Mouse (Mus musculus) olfactory bulb, adult 2 months (tissue): ENCODE measurements around the gene Clec12b. TPM values are rescaled to one million over a fixed set of nuclear protein-coding genes. Genes with fewer than 3 reads are reported as not detected.

ENCODE experiments used
- H3K27ac ChIP-seq: fragments of 200-500 bp; 2 replicates; pipeline ENCODE4 v1.5.1; 2012; ENCODE audit warnings: low read depth, low read length; ENCODE audit not compliant: insufficient read depth
- H3K4me1 ChIP-seq: fragments of 200-500 bp; 2 replicates; pipeline ENCODE4 v1.6.1; 2012; ENCODE audit warnings: low read length; ENCODE audit not compliant: control insufficient read depth, insufficient read depth
- H3K4me3 ChIP-seq: fragments of 200-500 bp; 2 replicates; pipeline ENCODE4 v1.5.1; 2012; ENCODE audit warnings: mild to moderate bottlenecking, low read depth, low read length, moderate library complexity; ENCODE audit not compliant: insufficient read depth
- CTCF ChIP-seq: fragments of 200-500 bp; IDR thresholded peaks from 2 replicates; pipeline ENCODE4 v1.5.1; 2012; ENCODE audit warnings: low read depth, mild to moderate bottlenecking, low read length, moderate library complexity; ENCODE audit not compliant: insufficient read depth
- POLR2A ChIP-seq: fragments of 200-500 bp; IDR thresholded peaks from 2 replicates; pipeline ENCODE4 v1.6.1; 2012; ENCODE audit warnings: mild to moderate bottlenecking, low read depth, low read length, moderate library complexity; ENCODE audit not compliant: insufficient read depth
- WGBS: fragments of 180-500 bp; shearing (Covaris S2); methylation state at CpG from one replicate; pipeline ENCODE4 v1.1.7; 2018; 5-methylcytosine and 5-hydroxymethylcytosine counted together
- polyA plus RNA-seq: library from polyadenylated mRNA; stranded (reverse); fragments of >200 nt; gene quantifications from 2 replicates; pipeline ENCODE4 v1.2.4, GENCODE M21; 2012; ENCODE audit warnings: low replicate concordance; ENCODE audit not compliant: missing spikeins, insufficient read depth, insufficient read length

The Clec12b gene
- not detected in 2 replicates for polyA plus RNA-seq

DNA sequence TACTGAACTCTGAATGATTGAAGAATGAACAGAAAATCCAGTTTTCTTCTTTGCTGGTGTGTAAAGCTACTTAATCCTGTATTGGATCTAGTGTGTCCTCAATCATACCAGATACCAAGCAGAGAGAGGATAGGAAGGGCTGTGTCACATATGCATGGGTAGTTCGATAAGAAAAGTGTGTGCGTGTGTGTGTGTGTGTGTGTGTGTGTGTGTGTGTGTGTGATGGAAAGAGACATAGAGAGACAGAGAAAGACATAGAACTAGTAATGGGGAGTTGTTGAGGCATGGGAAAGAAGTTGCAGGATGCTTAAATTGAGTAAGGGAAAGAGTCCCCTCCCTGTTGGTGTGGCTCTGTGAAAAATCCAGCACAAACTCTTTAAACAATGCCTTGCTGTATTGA, at the start of gene Clec12b:
TSS of gene Clec12b (minus strand) at position 101 of the 400 bp plus-strand sequence.
- TF ChIP-seq POLR2A (no peak), CTCF (no peak)
- WGBS, result 82% methylated on average over 2 of the region's 2 CpGs
- Histone ChIP-seq H3K27ac (no peak within 1 kb of the TSS), H3K4me1 (no peaks in the 10 kb centered on the region), H3K4me3 (no peak within 1 kb of the TSS)

DNA sequence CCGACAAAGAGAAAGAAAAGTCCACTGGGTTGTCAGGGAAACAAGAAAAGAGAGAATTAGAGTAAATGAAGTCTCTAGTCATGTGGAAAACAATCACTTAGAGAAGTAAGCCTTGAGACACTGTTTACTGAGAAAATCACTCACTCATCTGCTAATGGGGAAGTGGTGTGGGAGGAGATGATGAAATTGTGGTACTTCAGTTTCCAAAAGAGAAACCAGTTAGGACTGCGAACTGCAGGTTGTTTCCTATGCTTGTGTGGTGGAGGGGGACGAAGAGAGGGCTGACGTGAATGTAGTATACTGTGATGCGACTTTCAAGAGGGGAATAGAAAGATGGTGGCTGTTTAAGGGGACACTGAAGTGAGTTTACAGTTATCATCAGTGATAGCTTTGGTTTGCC, 48.6 kb upstream of the Clec12b start:
- WGBS, result 51% methylated on average over 5 of the region's 5 CpGs
- TF ChIP-seq POLR2A (no peak), CTCF (no peak)
- no peaks in the 10 kb centered on the region for H3K4me1 ChIP-seq

DNA sequence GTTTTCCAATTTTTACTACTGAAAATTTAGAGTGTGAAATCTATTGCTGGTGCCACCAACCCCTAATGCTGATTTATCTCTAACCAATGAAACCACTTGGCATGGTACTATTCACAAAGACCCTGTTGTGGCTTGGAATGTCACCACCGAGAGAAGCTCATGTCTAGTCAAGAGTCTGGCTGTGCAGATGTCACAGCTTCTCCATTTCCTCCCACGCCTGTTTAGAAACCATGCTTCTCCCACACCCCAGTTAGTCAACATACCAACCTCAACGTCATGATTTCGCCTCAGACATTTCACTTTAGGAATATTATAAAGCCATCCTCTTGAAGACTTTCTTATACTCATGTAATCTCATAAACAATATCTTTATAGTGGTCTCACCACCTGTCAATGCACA, 41.6 kb upstream of the Clec12b start:
- 82% methylated on average over 4 of the region's 4 CpGs for WGBS
- Histone ChIP-seq H3K4me1 (no peaks in the 10 kb centered on the region), H3K4me3 (no peak overlapping the region)

More for the DNA sequence above, 48.6 kb upstream of the Clec12b start:
- Histone ChIP-seq H3K4me3 (no peak overlapping the region), H3K27ac (no peak overlapping the region)

DNA sequence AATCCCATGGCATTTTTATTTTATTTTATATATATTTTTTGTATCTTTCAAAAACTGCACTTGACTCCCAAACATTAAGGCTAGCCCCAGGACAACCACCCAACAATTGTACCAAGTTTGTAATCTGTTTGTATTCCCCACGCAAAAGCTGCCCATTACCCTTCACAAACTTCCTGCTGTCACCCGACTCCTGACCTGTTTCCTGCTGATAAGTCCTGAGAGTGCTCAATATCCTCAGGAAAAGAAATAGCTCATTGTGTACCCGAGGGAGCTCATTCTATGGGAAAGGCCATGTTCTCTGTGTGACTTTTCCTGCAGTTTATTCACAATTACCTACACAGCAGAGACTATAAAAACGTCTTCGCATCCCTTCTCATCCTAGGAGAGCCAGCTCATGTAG, 40.1 kb upstream of the Clec12b start:
- WGBS, result 45% methylated on average over 5 of the region's 5 CpGs
- TF ChIP-seq POLR2A, result no peak
- no peak for TF ChIP-seq CTCF
- H3K4me3 ChIP-seq, result no peak overlapping the region
- H3K4me1 ChIP-seq, result no peaks in the 10 kb centered on the region
- peak overlapping the region; percentile 57; the same call in 1 of the 2 replicates for H3K27ac ChIP-seq

More for the DNA sequence above, 41.6 kb upstream of the Clec12b start:
- TF ChIP-seq CTCF (no peak), POLR2A (no peak)
- no peak overlapping the region for H3K27ac ChIP-seq

DNA sequence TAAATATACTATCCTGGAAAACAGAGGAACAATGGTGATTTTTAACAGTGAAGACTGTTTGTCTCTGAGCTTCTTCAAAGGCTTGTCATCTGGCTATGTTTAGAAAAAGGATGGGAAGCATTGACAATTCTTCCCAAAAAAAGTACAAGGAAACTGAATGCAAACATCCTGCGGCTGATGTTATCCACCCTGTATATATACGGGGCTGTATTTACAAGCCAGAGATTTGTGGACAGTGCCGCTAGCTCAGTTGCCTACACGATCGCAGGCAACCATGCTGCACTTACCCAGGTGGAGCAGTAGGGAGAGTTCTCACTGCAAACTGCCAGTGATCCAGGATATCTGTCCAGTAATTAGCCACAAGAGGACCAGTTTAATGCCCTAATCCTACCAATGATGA, 39.5 kb upstream of the Clec12b start:
- Histone ChIP-seq H3K4me3 (no peak overlapping the region), H3K27ac (peak overlapping the region; percentile 32), H3K4me1 (no peaks in the 10 kb centered on the region)
- WGBS, result 51% methylated on average over 5 of the region's 5 CpGs
- TF ChIP-seq POLR2A (no peak), CTCF (no peak)

DNA sequence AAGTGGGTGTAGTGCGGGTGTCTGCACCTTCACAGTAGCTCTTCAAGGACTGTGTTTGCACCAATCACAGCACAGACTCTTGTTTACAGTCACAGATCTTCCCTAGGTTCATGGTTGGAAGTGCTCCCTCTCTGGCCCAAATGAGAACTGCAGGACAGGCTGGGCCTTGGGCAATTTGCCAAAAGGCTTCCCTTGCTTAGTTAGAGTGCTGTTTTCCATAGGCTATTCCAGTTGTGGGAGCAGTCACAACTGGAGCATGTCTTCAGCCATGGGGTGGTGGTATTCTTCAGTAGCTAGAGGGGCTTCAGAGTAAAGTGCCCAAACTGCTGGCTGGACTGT, 38.0 kb upstream of the Clec12b start:
- 17% methylated on average over 1 of the region's 1 CpGs for WGBS
- TF ChIP-seq CTCF (peak; percentile 61), POLR2A (no peak)
- Histone ChIP-seq H3K4me1 (no peaks in the 10 kb centered on the region), H3K27ac (no peak overlapping the region), H3K4me3 (no peak overlapping the region)

DNA sequence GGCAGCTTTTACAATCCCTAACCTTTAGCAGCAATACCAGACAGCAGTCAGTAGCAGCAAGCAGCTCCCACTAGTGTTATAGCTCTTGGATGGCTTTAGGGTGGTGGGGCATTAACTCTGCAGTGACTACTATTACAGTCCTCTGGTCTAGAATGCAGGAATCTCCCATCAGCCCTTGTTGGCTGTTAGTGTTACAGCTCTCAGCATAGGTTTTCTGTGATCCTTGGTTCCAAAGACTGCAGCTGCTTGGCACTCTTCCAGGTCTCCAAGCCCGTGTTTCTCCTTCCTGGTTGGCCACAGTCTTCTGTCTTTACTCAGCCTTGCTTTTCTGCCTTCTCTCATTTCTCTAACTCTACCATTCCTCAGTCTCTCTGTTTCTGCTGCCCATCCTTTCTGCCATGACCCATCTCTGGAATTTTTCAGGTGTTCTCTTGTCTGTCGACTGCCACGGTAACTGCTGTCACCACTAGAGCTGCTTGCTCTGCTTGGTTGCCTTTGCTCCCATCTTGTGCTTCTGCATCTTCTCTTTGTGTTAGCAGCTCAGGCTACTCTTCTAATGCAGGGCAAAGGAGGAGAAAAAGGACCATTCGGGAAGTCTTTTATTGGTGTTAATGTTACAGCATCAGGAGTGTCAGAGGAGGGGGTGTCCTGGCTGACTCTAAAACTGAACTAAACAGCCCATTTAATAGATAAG, 37.5 kb upstream of the Clec12b start:
- TF ChIP-seq POLR2A (no peak), CTCF (no peak)

DNA sequence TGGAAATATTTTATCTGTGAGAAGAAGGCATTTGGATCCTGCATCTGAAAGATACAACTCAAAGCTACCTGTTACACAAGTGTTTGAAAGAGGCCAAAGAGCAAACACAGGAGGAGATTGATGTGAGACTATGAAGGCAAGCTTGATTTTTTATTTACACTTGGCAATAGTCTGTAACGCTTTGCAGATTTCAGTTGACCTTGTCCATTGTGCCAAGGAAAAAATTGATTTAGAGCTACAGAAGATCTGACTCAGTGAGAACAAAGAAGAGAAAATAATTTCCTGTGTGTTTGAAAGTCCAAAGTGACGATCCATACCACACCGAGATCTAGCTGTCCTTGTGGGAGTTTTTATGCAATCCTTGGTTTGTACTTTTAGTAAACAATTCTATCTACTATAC, 36.6 kb upstream of the Clec12b start:
- no peak overlapping the region for H3K27ac ChIP-seq
- no peak overlapping the region for H3K4me3 ChIP-seq
- WGBS, result 88% methylated on average over 3 of the region's 3 CpGs
- H3K4me1 ChIP-seq, result no peaks in the 10 kb centered on the region
- TF ChIP-seq CTCF (no peak), POLR2A (no peak)

More for the DNA sequence above, 37.5 kb upstream of the Clec12b start:
- no peak overlapping the region for H3K4me3 ChIP-seq
- H3K4me1 ChIP-seq, result no peaks in the 10 kb centered on the region
- WGBS, result 45% methylated on average over 4 of the region's 4 CpGs
- H3K27ac ChIP-seq, result 0 out of 2 replicates have a peak overlapping the region, but pooled peaks have one; percentile 4

DNA sequence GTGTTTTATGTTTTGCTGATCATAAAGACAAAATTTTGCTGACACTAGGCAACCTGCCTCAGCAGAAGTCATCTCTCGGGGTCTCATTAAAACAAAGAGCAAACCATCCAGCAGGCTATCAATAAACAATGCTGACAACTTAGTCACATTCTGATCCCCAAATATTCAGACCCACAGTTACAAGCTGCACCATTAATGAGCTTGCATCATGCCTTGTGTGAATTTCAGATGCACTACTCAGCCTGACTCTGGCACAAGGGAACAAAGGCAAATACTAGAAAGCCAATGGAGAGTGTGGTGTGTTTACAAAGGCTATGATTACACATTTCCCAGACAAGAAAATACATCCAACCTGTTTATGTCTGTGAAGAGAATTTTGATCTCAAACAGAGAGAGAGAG, 28.5 kb upstream of the Clec12b start:
- no peak for TF ChIP-seq POLR2A
- no peak for TF ChIP-seq CTCF
- no peak overlapping the region for H3K27ac ChIP-seq
- WGBS, result 84% methylated on average over 1 of the region's 1 CpGs

More for the DNA sequence above, 28.5 kb upstream of the Clec12b start:
- H3K4me1 ChIP-seq, result no peaks in the 10 kb centered on the region
- no peak overlapping the region for H3K4me3 ChIP-seq
